Mouse (Mus musculus): Measurements from ENCODE around the gene Rdh5. TPM values are rescaled to one million over a fixed set of nuclear protein-coding genes. Genes with fewer than 3 reads are reported as not detected.

Rdh5 gene
- polyA plus RNA-seq, 1 experiment from 2014 or later, result 16.6 TPM

- 57% methylated on average over 1 of the region's 1 CpGs for WGBS
- Histone ChIP-seq H3K4me2 (ENCODE audit: low read depth, low read length) (no peak overlapping the region; the same call in 1 of the 2 replicates), H3K9me3 (replicated peaks; ENCODE audit: control insufficient read depth, low read length) (no peaks in the 10 kb centered on the region), H3K4me3 (replicated peaks; ENCODE audit: low read length) (no peak overlapping the region), H3K27ac (ENCODE audit: low read length) (peak overlapping the region; percentile 97), H3K9ac (ENCODE audit: low read length) (0 out of 2 replicates have a peak overlapping the region, but pooled peaks have one; percentile 31), H3K36me3 (ENCODE audit: control insufficient read depth, insufficient read depth, low read length) (no peaks in the 10 kb centered on the region), H3K27me3 (ENCODE audit: control insufficient read depth, insufficient read depth, low read length) (no peaks in the 10 kb centered on the region), H3K4me1 (ENCODE audit: control insufficient read depth, insufficient read depth, low read length) (peaks cover 52% of the 10 kb centered on the region)
- ATAC-seq (ENCODE audit: insufficient read depth, low FRiP score), result no peak
These were observed 1.4 kb downstream of the Rdh5 start for GRCm38 (mm10) chr10:128921251-128921650.

- H3K27ac ChIP-seq (ENCODE audit: low read length), result peak overlapping the region; percentile 97
- H3K4me1 ChIP-seq (ENCODE audit: control insufficient read depth, insufficient read depth, low read length), result peaks cover 52% of the 10 kb centered on the region
- H3K9ac ChIP-seq (ENCODE audit: low read length), result peak overlapping the region; percentile 31; the same call in 1 of the 2 replicates
- no peak overlapping the region for H3K4me3 ChIP-seq (replicated peaks; ENCODE audit: low read length)
- ATAC-seq (ENCODE audit: insufficient read depth, low FRiP score), result no peak
- WGBS, result 46% methylated on average over 3 of the region's 3 CpGs
- H3K9me3 ChIP-seq (replicated peaks; ENCODE audit: control insufficient read depth, low read length), result no peaks in the 10 kb centered on the region
- H3K27me3 ChIP-seq (ENCODE audit: control insufficient read depth, insufficient read depth, low read length), result no peaks in the 10 kb centered on the region
- H3K4me2 ChIP-seq (ENCODE audit: low read depth, low read length), result 0 out of 2 replicates have a peak overlapping the region, but pooled peaks have one; percentile 11
- H3K36me3 ChIP-seq (ENCODE audit: control insufficient read depth, insufficient read depth, low read length), result no peaks in the 10 kb centered on the region
These were observed 1.9 kb downstream of the Rdh5 start for GRCm38 (mm10) chr10:128920736-128921161.

- H3K27me3 ChIP-seq (ENCODE audit: control insufficient read depth, insufficient read depth, low read length), result no peaks in the 10 kb centered on the region
- no peak for ATAC-seq (ENCODE audit: insufficient read depth, low FRiP score)
- H3K9me3 ChIP-seq (replicated peaks; ENCODE audit: control insufficient read depth, low read length), result no peaks in the 10 kb centered on the region
- H3K36me3 ChIP-seq (ENCODE audit: control insufficient read depth, insufficient read depth, low read length), result no peaks in the 10 kb centered on the region
- no peak overlapping the region for H3K9ac ChIP-seq (ENCODE audit: low read length)
- H3K27ac ChIP-seq (ENCODE audit: low read length), result peak overlapping the region; percentile 97
- H3K4me1 ChIP-seq (ENCODE audit: control insufficient read depth, insufficient read depth, low read length), result peaks cover 52% of the 10 kb centered on the region
- H3K4me2 ChIP-seq (ENCODE audit: low read depth, low read length), result no peak overlapping the region
- H3K4me3 ChIP-seq (replicated peaks; ENCODE audit: low read length), result no peak overlapping the region
- 64% methylated on average over 7 of the region's 7 CpGs for WGBS
These were observed 2.7 kb downstream of the Rdh5 start for GRCm38 (mm10) chr10:128919966-128920365.

- H3K9ac ChIP-seq (ENCODE audit: low read length), result peak overlapping the region; percentile 53; the same call in 1 of the 2 replicates
- no peaks in the 10 kb centered on the region for H3K9me3 ChIP-seq (replicated peaks; ENCODE audit: control insufficient read depth, low read length)
- H3K4me1 ChIP-seq (ENCODE audit: control insufficient read depth, insufficient read depth, low read length), result peaks cover 51% of the 10 kb centered on the region
- WGBS, result 24% methylated on average over 6 of the region's 6 CpGs
- ATAC-seq (ENCODE audit: insufficient read depth, low FRiP score), result peak; percentile 12; the same call in 1 of the 2 replicates
- H3K4me3 ChIP-seq (replicated peaks; ENCODE audit: low read length), result no peak overlapping the region
- H3K4me2 ChIP-seq (ENCODE audit: low read depth, low read length), result no peak overlapping the region; the same call in 1 of the 2 replicates
- H3K27me3 ChIP-seq (ENCODE audit: control insufficient read depth, insufficient read depth, low read length), result no peaks in the 10 kb centered on the region
- H3K27ac ChIP-seq (ENCODE audit: low read length), result peak overlapping the region; percentile 97
- H3K36me3 ChIP-seq (ENCODE audit: control insufficient read depth, insufficient read depth, low read length), result no peaks in the 10 kb centered on the region
These were observed 3.5 kb downstream of the Rdh5 start for GRCm38 (mm10) chr10:128919203-128919631.

GRCm38 (mm10) chr10:128918246-128918645, 4.4 kb downstream of the Rdh5 start:
- no peak for ATAC-seq (ENCODE audit: insufficient read depth, low FRiP score)
- Histone ChIP-seq H3K27me3 (ENCODE audit: control insufficient read depth, insufficient read depth, low read length) (no peaks in the 10 kb centered on the region), H3K4me3 (replicated peaks; ENCODE audit: low read length) (no peak overlapping the region), H3K9me3 (replicated peaks; ENCODE audit: control insufficient read depth, low read length) (no peaks in the 10 kb centered on the region), H3K27ac (ENCODE audit: low read length) (peak overlapping the region; percentile 97; the same call in 1 of the 2 replicates), H3K4me2 (ENCODE audit: low read depth, low read length) (no peak overlapping the region), H3K36me3 (ENCODE audit: control insufficient read depth, insufficient read depth, low read length) (no peaks in the 10 kb centered on the region), H3K4me1 (ENCODE audit: control insufficient read depth, insufficient read depth, low read length) (peaks cover 44% of the 10 kb centered on the region), H3K9ac (ENCODE audit: low read length) (no peak overlapping the region)
- WGBS, result 72% methylated on average over 7 of the region's 7 CpGs

GRCm38 (mm10) chr10:128917400-128917799, 5.3 kb downstream of the Rdh5 start:
- Histone ChIP-seq H3K27ac (ENCODE audit: low read length) (no peak overlapping the region), H3K27me3 (ENCODE audit: control insufficient read depth, insufficient read depth, low read length) (no peaks in the 10 kb centered on the region), H3K9ac (ENCODE audit: low read length) (no peak overlapping the region), H3K4me1 (ENCODE audit: control insufficient read depth, insufficient read depth, low read length) (peaks cover 39% of the 10 kb centered on the region), H3K4me2 (ENCODE audit: low read depth, low read length) (no peak overlapping the region), H3K36me3 (ENCODE audit: control insufficient read depth, insufficient read depth, low read length) (no peaks in the 10 kb centered on the region), H3K4me3 (replicated peaks; ENCODE audit: low read length) (no peak overlapping the region), H3K9me3 (replicated peaks; ENCODE audit: control insufficient read depth, low read length) (no peaks in the 10 kb centered on the region)
- WGBS, result 87% methylated on average over 6 of the region's 6 CpGs
- ATAC-seq (ENCODE audit: insufficient read depth, low FRiP score), result no peak

- WGBS, result 89% methylated on average over 3 of the region's 3 CpGs
- Histone ChIP-seq H3K27me3 (ENCODE audit: control insufficient read depth, insufficient read depth, low read length) (no peaks in the 10 kb centered on the region), H3K4me1 (ENCODE audit: control insufficient read depth, insufficient read depth, low read length) (peaks cover 32% of the 10 kb centered on the region), H3K9ac (ENCODE audit: low read length) (no peak overlapping the region), H3K27ac (ENCODE audit: low read length) (no peak overlapping the region), H3K36me3 (ENCODE audit: control insufficient read depth, insufficient read depth, low read length) (no peaks in the 10 kb centered on the region), H3K4me3 (replicated peaks; ENCODE audit: low read length) (no peak overlapping the region), H3K9me3 (replicated peaks; ENCODE audit: control insufficient read depth, low read length) (no peaks in the 10 kb centered on the region), H3K4me2 (ENCODE audit: low read depth, low read length) (no peak overlapping the region)
- ATAC-seq (ENCODE audit: insufficient read depth, low FRiP score), result no peak
These were observed 6.0 kb downstream of the Rdh5 start for GRCm38 (mm10) chr10:128916665-128917064.

- 94% methylated on average over 2 of the region's 2 CpGs for WGBS
- H3K4me3 ChIP-seq (replicated peaks; ENCODE audit: low read length), result no peak overlapping the region
- H3K4me2 ChIP-seq (ENCODE audit: low read depth, low read length), result no peak overlapping the region
- ATAC-seq (ENCODE audit: insufficient read depth, low FRiP score), result no peak
- no peak overlapping the region for H3K9ac ChIP-seq (ENCODE audit: low read length)
- no peaks in the 10 kb centered on the region for H3K9me3 ChIP-seq (replicated peaks; ENCODE audit: control insufficient read depth, low read length)
- H3K36me3 ChIP-seq (ENCODE audit: control insufficient read depth, insufficient read depth, low read length), result no peaks in the 10 kb centered on the region
- no peak overlapping the region for H3K27ac ChIP-seq (ENCODE audit: low read length)
- H3K4me1 ChIP-seq (ENCODE audit: control insufficient read depth, insufficient read depth, low read length), result peaks cover 28% of the 10 kb centered on the region
- no peaks in the 10 kb centered on the region for H3K27me3 ChIP-seq (ENCODE audit: control insufficient read depth, insufficient read depth, low read length)
These were observed 7.1 kb downstream of the Rdh5 start for GRCm38 (mm10) chr10:128915550-128915949.

GRCm38 (mm10) chr10:128913696-128914095, 9.0 kb downstream of the Rdh5 start:
- WGBS, result 87% methylated on average over 12 of the region's 12 CpGs
- Histone ChIP-seq H3K9me3 (replicated peaks; ENCODE audit: control insufficient read depth, low read length) (no peaks in the 10 kb centered on the region), H3K4me3 (replicated peaks; ENCODE audit: low read length) (no peak overlapping the region), H3K36me3 (ENCODE audit: control insufficient read depth, insufficient read depth, low read length) (no peaks in the 10 kb centered on the region), H3K9ac (ENCODE audit: low read length) (no peak overlapping the region), H3K27me3 (ENCODE audit: control insufficient read depth, insufficient read depth, low read length) (no peaks in the 10 kb centered on the region), H3K4me1 (ENCODE audit: control insufficient read depth, insufficient read depth, low read length) (peaks cover 15% of the 10 kb centered on the region), H3K4me2 (ENCODE audit: low read depth, low read length) (no peak overlapping the region), H3K27ac (ENCODE audit: low read length) (no peak overlapping the region)
- no peak for ATAC-seq (ENCODE audit: insufficient read depth, low FRiP score)
